Mouse (Mus musculus) intestine, postnatal 0 days (tissue): ENCODE data around the gene Cts3. TPM values are rescaled to one million over a fixed set of nuclear protein-coding genes. Genes with fewer than 3 reads are reported as not detected.
"Not testable (repeated sequence)": the region's sequence is repeated elsewhere in the genome, so short reads cannot be mapped to it uniquely, and the experiment has no call there.

Experiments used
- ATAC-seq: fragments of 200-750 bp; cut with Nextera tagmentation; 2 replicates; pipeline ENCODE4 v1.8.0; 2017; ENCODE audit warnings: mild to moderate bottlenecking, moderate TSS enrichment, moderate library complexity
- H3K27ac ChIP-seq: fragments of 300-500 bp; sonication (generic); 2 replicates; pipeline ENCODE4 v1.5.1; 2014; ENCODE audit warnings: mild to moderate bottlenecking, low read depth, low read length, moderate library complexity
- H3K27me3 ChIP-seq: fragments of 300-500 bp; sonication (generic); replicated peaks from 2 replicates; pipeline ENCODE4 v1.6.1; 2014; ENCODE audit warnings: low read length, mixed read lengths; ENCODE audit not compliant: control insufficient read depth, insufficient read depth
- H3K36me3 ChIP-seq: fragments of 300-500 bp; sonication (generic); 2 replicates; pipeline ENCODE4 v1.6.1; 2014; ENCODE audit warnings: mild to moderate bottlenecking, moderate library complexity; ENCODE audit not compliant: control insufficient read depth, insufficient read depth
- H3K4me1 ChIP-seq: fragments of 300-500 bp; sonication (generic); replicated peaks from 2 replicates; pipeline ENCODE4 v1.6.1; 2014; ENCODE audit warnings: antibody characterized with exemption, low read length, mixed read lengths; ENCODE audit not compliant: control insufficient read depth, insufficient read depth
- H3K4me2 ChIP-seq: fragments of 300-500 bp; sonication (generic); replicated peaks from 2 replicates; pipeline ENCODE4 v1.6.1; 2014; ENCODE audit warnings: low read depth, mild to moderate bottlenecking, moderate library complexity
- H3K4me3 ChIP-seq: fragments of 300-500 bp; sonication (generic); 2 replicates; pipeline ENCODE4 v1.5.1; 2014; ENCODE audit warnings: low read depth, low read length
- H3K9ac ChIP-seq: fragments of 300-500 bp; sonication (generic); 2 replicates; pipeline ENCODE4 v1.6.1; 2014; ENCODE audit warnings: mild to moderate bottlenecking, low read depth, low read length
- H3K9me3 ChIP-seq: fragments of 300-500 bp; sonication (generic); 2 replicates; pipeline ENCODE4 v1.6.1; 2016; ENCODE audit warnings: mixed run types; ENCODE audit not compliant: control insufficient read depth
- CTCF ChIP-seq: sonication (generic); IDR thresholded peaks from 2 replicates; pipeline ENCODE4 v1.5.1; 2016; ENCODE audit warnings: low read depth, mild to moderate bottlenecking, control low read depth, antibody characterized with exemption, moderate library complexity
- WGBS: fragments of 180-500 bp; shearing (Covaris S2); extraction: QIAGEN DNeasy Blood & Tissue Kit; methylation state at CpG from one replicate; pipeline ENCODE4 v1.1.7; 2014; 5-methylcytosine and 5-hydroxymethylcytosine counted together
- polyA plus RNA-seq: library from polyadenylated mRNA; unstranded; fragments of >200 nt; fragmentation: Nextera tagmentation; extraction: Ambion mirVana; gene quantifications from 2 replicates; pipeline ENCODE4 v1.2.1, GENCODE M21; 2015

Gene Cts3
- not detected in 2 replicates for polyA plus RNA-seq

- ATAC-seq, result no peak
- H3K9ac ChIP-seq, result no peak within 1 kb of the TSS
- H3K9me3 ChIP-seq, result no peaks in the 10 kb centered on the region
- no peaks in the 10 kb centered on the region for H3K27me3 ChIP-seq
- no peak within 1 kb of the TSS for H3K4me3 ChIP-seq
- no peak within 1 kb of the TSS for H3K4me2 ChIP-seq
- TF ChIP-seq CTCF, result no peak
- H3K4me1 ChIP-seq, result no peaks in the 10 kb centered on the region
- no peak within 1 kb of the TSS for H3K27ac ChIP-seq
- no peaks in the 10 kb centered on the region for H3K36me3 ChIP-seq
Observed at GRCm38 (mm10) chr13:61570027-61570426, at the start of gene Cts3. Gene Cts3, minus strand, starts transcription at chr13:61570127.

- H3K4me2 ChIP-seq, ATAC-seq, H3K4me1 ChIP-seq, H3K4me3 ChIP-seq, H3K27ac ChIP-seq, H3K27me3 ChIP-seq, H3K9ac ChIP-seq, H3K36me3 ChIP-seq, H3K9me3 ChIP-seq: not testable (repeated sequence)
- WGBS, result 32% methylated on average over 1 of the region's 1 CpGs
Observed at GRCm38 (mm10) chr13:61568074-61568473, 1.9 kb downstream of the Cts3 start, which contains the start of gene Gm49352. Gene Gm49352, minus strand, starts transcription at chr13:61568174.

- Histone ChIP-seq H3K4me1 (no peaks in the 10 kb centered on the region), H3K4me3 (no peak within 1 kb of the TSS)
- no peak for TF ChIP-seq CTCF
Observed at GRCm38 (mm10) chr13:61541631-61542030, 28.3 kb downstream of the Cts3 start, which contains the start of gene Ctsm. Gene Ctsm, minus strand, starts transcription at chr13:61541839.

More at GRCm38 (mm10) chr13:61541631-61542030, 28.3 kb downstream of the Cts3 start, which contains the start of gene Ctsm:
- WGBS, result 65% methylated on average over 4 of the region's 4 CpGs
- Histone ChIP-seq H3K9me3 (no peaks in the 10 kb centered on the region), H3K4me2 (no peak within 1 kb of the TSS), H3K27me3 (no peaks in the 10 kb centered on the region), H3K9ac (no peak within 1 kb of the TSS), H3K36me3 (no peaks in the 10 kb centered on the region), H3K27ac (no peak within 1 kb of the TSS)
- ATAC-seq, result no peak

Other genes with a start within 250 kb of the Cts3 start
- not detected in 2 replicates for gene Cts7, start 211.9 kb downstream of the Cts3 start, polyA plus RNA-seq
- gene Ctsm, start 28.3 kb downstream of the Cts3 start, polyA plus RNA-seq, result not detected in 2 replicates
- not detected in 2 replicates for gene Gm49352, start 2.0 kb downstream of the Cts3 start, polyA plus RNA-seq